Mouse (Mus musculus) heart, postnatal 25 days (tissue): ENCODE results near the gene Naa50. TPM values are rescaled to one million over a fixed set of nuclear protein-coding genes. Genes with fewer than 3 reads are reported as not detected.

ENCODE experiments used
- DNase-seq: peaks from one replicate; pipeline ENCODE4 v3.0.0; 2022; ENCODE audit warnings: low spot score
- intact Hi-C: fragments of 180-260 bp; cut with DNase I; formaldehyde crosslinking; loops from one replicate; pipeline ENCODE4 v1.15.1; 2025
- total RNA-seq, 2 experiments: library from RNA; stranded (reverse); gene quantifications; 2 replicates each; pipeline ENCODE4 v1.2.3; 2021

Gene Naa50
- total RNA-seq, 2 experiments from 2014 or later: 56.0 to 60.1 TPM

GRCm38 (mm10) chr16:44138377-44138978 is 1.2 kb upstream of the Naa50 start:
- DNase-seq: no peak
- intact Hi-C loops: loop anchor here (10.0 kb wide), 1 partner anchor 244 kb away; no protein-coding TSS in a partner anchor

GRCm38 (mm10) chr16:44138979-44139535 is 573 bp upstream of the Naa50 start:
- DNase-seq: peak; percentile 76
- intact Hi-C loops: loop anchor here (10.0 kb wide), 1 partner anchor 244 kb away; no protein-coding TSS in a partner anchor

- peak; percentile 74 for DNase-seq
- intact Hi-C loops: loop anchor here (1.0 to 5.0 kb wide), 2 partner anchors 32 to 207 kb away; partner anchors contain the start of gene Spice1
Observed at GRCm38 (mm10) chr16:44140186-44140787, 657 bp downstream of the Naa50 start.

- intact Hi-C loops: loop anchor here (5.0 kb wide), 1 partner anchor 206 kb away; the partner anchor contains the start of gene Spice1
- DNase-seq: no peak
Observed at GRCm38 (mm10) chr16:44141483-44141882, 1.9 kb downstream of the Naa50 start.

GRCm38 (mm10) chr16:44149002-44149767 is 9.6 kb downstream of the Naa50 start:
- intact Hi-C loops: loop anchor here (5.0 kb wide), 1 partner anchor 47 kb away; no protein-coding TSS in a partner anchor

GRCm38 (mm10) chr16:44154497-44155057 is 14.9 kb downstream of the Naa50 start:
- no peak for DNase-seq
- intact Hi-C loops: no loop called here

More at GRCm38 (mm10) chr16:44149002-44149767, 9.6 kb downstream of the Naa50 start:
- no peak for DNase-seq

- intact Hi-C loops: no loop called here
- DNase-seq: no peak
Observed at GRCm38 (mm10) chr16:44159325-44159724, 19.7 kb downstream of the Naa50 start.

GRCm38 (mm10) chr16:44163831-44164230 is 24.2 kb downstream of the Naa50 start:
- intact Hi-C loops: no loop called here
- no peak for DNase-seq

- no peak for DNase-seq
Observed at GRCm38 (mm10) chr16:44165182-44165581, 25.6 kb downstream of the Naa50 start.

GRCm38 (mm10) chr16:44168990-44169389 is 29.4 kb downstream of the Naa50 start:
- DNase-seq: no peak

More at GRCm38 (mm10) chr16:44165182-44165581, 25.6 kb downstream of the Naa50 start:
- intact Hi-C loops: no loop called here

GRCm38 (mm10) chr16:44172297-44173154 is 32.9 kb downstream of the Naa50 start:
- intact Hi-C loops: loop anchor here (1.0 to 5.0 kb wide), 2 partner anchors 32 to 65 kb away; no protein-coding TSS in a partner anchor
- DNase-seq: peak; percentile 99

More at GRCm38 (mm10) chr16:44168990-44169389, 29.4 kb downstream of the Naa50 start:
- intact Hi-C loops: no loop called here

GRCm38 (mm10) chr16:44173155-44173941 is 33.7 kb downstream of the Naa50 start, which contains the start of gene Usf3:
Gene Usf3 (plus strand): TSS chr16:44173246.
- peak; percentile 51 for DNase-seq
- intact Hi-C loops: loop anchor here (5.0 kb wide), 1 partner anchor 64 kb away; no protein-coding TSS in a partner anchor

- DNase-seq: no peak
- intact Hi-C loops: loop anchor here (5.0 kb wide), 1 partner anchor 63 kb away; no protein-coding TSS in a partner anchor
Observed at GRCm38 (mm10) chr16:44173966-44174530, 34.4 kb downstream of the Naa50 start.

GRCm38 (mm10) chr16:44175001-44175400 is 35.4 kb downstream of the Naa50 start:
- intact Hi-C loops: no loop called here
- no peak for DNase-seq

- intact Hi-C loops: no loop called here
- no peak for DNase-seq
Observed at GRCm38 (mm10) chr16:44176511-44176910, 36.9 kb downstream of the Naa50 start.

- no peak for DNase-seq
- intact Hi-C loops: no loop called here
Observed at GRCm38 (mm10) chr16:44178555-44178954, 38.9 kb downstream of the Naa50 start.

GRCm38 (mm10) chr16:44182597-44182996 is 43.0 kb downstream of the Naa50 start:
- intact Hi-C loops: no loop called here
- no peak for DNase-seq

- DNase-seq: no peak
- intact Hi-C loops: no loop called here
Observed at GRCm38 (mm10) chr16:44184769-44185168, 45.1 kb downstream of the Naa50 start.
